Mouse (Mus musculus): Measurements from ENCODE around the gene Sytl2.

Sytl2 gene

GRCm38 (mm10) chr7:90370071-90370851 is 68.2 kb downstream of the Sytl2 start:
- no peak for DNase-seq (ENCODE audit: low spot score)

GRCm38 (mm10) chr7:90372804-90373203 is 70.8 kb downstream of the Sytl2 start:
- no peak for DNase-seq (ENCODE audit: low spot score)

GRCm38 (mm10) chr7:90384411-90384810 is 82.4 kb downstream of the Sytl2 start:
- no peak for DNase-seq (ENCODE audit: low spot score)

DNA sequence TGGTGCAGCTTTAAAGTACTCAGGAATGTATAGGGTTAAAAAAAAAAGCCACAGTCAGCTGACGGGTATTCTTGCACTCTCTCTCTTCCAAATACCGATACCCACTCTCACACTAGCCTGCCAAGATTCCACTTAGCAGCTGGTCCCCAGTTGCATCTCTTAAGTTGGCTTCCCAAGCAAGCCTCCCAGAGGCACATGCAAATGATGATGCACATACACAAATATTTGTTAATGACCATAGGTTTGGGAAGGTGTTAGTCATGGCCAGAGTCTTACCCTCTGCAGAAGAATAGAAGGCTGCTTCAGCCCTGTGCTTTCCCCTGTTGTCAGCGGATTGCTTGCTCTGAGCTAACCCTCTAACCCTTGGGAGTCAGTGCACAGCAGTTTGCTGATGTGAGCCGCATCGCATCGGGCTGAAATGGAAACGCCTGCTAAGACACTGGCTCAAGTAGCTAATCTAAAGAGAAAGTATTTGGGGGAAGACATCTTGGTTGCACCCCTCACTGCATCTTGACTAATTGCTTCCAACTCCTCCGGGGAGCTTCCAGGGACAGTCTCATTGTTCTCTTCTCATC is 84.9 kb downstream of the Sytl2 start:
- no peak for DNase-seq (ENCODE audit: low spot score)

GRCm38 (mm10) chr7:90389765-90390164 is 87.7 kb downstream of the Sytl2 start:
- no peak for DNase-seq (ENCODE audit: low spot score)

DNA sequence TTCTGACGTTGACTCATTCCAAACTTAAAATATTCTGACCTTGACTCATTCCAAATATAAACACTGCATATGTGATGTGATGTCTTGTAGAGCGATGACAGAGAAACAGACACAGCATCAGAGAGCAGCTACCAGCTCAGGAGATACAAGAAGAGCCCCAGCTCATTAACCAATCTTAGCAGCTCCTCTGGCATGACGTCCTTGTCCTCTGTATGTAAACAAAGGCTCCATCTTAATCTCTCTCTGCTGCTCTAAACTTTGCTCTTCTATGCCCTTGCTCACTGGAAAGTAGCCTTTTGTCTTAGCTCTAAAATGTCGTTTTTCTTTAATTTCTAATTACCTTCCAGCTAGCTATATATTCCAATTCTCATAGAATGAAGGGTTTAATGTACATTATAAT is 93.0 kb downstream of the Sytl2 start:
- DNase-seq (ENCODE audit: low spot score) = no peak

GRCm38 (mm10) chr7:90395928-90396327 is 93.9 kb downstream of the Sytl2 start:
- no peak for DNase-seq (ENCODE audit: low spot score)

- DNase-seq (ENCODE audit: low spot score) = no peak
These were observed 107.9 kb downstream of the Sytl2 start for GRCm38 (mm10) chr7:90409934-90410333.

DNA sequence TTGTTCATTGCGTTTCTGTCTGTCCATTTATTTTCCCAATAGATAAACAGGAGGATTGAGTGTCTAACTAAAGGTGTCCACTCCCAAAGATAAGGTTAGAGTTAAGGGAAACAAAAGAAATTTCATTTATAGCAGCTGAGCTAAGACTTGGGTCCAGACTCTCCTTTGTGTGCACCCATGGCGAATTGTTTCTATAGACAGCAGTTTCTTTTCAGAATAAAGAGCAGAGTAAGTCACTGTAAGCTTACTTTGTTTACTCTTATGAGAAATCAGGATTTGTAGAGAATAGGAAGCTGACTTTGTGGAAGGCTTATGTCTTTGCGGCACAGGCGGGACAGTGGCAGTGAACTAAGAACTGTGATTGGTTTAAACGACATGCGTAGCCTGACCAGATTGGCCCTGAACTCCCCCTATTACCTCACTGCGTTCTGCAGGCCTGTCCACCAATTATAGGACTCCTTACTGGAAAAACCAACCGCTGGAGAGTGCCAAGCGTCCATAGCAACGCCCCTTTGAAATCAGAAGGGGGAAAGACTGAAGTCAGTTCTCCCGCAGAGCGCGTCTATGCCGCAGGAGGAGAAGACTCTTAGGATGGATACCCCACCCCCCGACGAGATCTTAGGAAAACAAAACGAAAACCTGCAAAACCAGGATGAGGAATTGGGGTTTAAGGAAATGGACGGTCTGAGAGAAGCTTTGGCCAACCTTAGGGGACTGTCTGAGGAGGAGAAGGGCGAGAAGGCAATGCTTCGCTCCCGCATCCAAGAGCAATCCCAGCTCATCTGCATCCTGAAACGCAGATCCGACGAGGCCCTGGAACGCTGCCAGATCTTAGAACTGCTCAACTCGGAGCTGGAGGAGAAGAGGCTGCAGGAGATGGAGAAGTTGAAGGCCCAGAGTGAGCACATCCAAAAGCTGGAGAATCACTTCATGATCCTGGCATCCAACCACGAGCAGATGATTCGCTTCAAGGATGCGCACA is 124.3 kb downstream of the Sytl2 start, which contains the start of gene Ccdc89:
Ccdc89 (plus strand) TSS at position 558 of the 982 bp plus-strand sequence.
- DNase-seq (ENCODE audit: low spot score) = peak; percentile 81

- no peak for DNase-seq (ENCODE audit: low spot score)
These were observed 125.0 kb downstream of the Sytl2 start for GRCm38 (mm10) chr7:90427006-90427405.

DNA sequence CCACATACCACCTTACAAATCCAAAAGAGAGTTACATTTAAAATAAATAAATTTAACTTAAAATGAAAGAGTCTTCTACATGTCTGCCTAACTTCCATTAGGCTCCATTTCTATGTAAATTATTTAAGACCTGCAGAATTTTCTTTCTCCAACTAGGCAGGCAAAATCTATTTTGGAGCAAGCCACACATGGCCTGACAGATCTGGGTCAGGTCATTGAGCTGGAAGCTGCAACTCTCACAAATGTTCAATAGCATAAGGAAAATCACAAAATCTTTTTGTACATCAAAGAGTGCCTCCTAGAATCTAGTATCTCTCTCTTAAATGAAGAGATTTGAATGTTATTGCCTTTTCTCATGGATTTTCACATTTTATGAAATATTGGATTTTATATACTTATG is 130.2 kb downstream of the Sytl2 start:
- no peak for DNase-seq (ENCODE audit: low spot score)

- no peak for DNase-seq (ENCODE audit: low spot score)
These were observed 138.0 kb downstream of the Sytl2 start for GRCm38 (mm10) chr7:90440044-90440443.

DNA sequence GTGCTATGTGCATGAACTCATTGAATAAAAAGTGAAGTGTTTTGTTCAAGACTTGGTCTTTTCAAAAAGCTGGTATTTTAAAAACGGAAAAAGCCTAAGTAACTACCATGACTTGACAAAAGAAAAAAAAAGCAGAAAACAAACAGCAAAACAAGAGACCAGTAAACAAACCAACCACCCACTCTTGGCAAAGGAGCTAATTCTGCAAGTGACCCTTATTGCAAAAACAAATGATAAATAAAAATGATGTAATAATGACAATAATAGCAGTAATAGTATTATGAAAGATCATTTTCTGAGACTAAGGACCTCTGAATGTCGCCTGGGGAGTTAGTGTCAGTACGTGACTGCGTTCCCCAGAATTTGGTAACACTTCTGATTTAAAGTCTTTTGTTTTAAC is 140.0 kb downstream of the Sytl2 start:
- no peak for DNase-seq (ENCODE audit: low spot score)

- peak; percentile 97 for DNase-seq (ENCODE audit: low spot score)
These were observed 140.5 kb downstream of the Sytl2 start, which contains the start of gene Crebzf for GRCm38 (mm10) chr7:90442518-90443080. Gene Crebzf, plus strand, starts transcription at chr7:90442729.

DNA sequence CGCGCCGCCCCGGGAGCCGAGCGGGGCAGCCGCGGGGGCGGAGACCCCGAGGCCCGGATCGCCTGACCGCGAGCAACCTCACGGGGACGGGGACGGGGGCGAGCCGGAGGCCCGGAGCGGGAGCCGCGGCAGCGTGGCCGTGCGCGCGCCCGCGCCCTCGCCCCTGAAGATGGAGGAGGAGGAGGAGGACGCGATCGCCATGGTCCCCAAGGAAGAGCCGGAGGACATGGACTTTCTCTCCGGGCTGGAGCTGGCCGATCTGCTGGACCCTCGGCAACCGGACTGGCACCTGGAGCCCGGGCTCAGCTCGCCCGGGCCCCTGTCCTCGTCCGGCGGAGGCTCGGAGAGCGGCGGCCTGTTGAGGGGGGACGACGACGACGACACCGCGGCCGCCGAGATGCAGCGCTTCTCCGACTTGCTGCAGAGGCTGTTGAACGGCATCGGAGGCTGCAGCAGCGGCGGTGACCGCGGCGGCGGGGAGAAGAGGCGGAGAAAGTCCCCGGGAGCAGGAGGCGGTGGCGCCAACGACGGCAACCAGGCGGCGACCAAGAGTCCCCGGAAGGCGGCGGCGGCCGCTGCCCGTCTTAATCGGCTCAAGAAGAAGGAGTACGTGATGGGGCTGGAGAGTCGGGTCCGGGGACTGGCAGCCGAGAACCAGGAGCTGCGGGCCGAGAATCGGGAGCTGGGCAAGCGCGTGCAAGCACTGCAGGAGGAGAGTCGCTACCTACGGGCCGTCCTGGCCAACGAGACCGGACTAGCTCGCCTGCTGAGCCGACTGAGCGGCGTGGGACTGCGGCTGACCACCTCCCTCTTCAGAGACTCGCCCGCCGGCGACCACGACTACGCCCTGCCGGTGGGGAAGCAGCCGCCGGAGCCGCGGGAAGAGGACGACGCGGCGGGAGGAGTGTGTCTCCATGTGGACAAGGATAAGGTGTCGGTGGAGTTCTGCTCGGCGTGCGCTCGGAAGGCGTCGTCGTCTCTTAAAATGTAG is 141.3 kb downstream of the Sytl2 start:
- peak; percentile 65 for DNase-seq (ENCODE audit: low spot score)

- no peak for DNase-seq (ENCODE audit: low spot score)
These were observed 142.2 kb downstream of the Sytl2 start for GRCm38 (mm10) chr7:90444206-90444605.

DNA sequence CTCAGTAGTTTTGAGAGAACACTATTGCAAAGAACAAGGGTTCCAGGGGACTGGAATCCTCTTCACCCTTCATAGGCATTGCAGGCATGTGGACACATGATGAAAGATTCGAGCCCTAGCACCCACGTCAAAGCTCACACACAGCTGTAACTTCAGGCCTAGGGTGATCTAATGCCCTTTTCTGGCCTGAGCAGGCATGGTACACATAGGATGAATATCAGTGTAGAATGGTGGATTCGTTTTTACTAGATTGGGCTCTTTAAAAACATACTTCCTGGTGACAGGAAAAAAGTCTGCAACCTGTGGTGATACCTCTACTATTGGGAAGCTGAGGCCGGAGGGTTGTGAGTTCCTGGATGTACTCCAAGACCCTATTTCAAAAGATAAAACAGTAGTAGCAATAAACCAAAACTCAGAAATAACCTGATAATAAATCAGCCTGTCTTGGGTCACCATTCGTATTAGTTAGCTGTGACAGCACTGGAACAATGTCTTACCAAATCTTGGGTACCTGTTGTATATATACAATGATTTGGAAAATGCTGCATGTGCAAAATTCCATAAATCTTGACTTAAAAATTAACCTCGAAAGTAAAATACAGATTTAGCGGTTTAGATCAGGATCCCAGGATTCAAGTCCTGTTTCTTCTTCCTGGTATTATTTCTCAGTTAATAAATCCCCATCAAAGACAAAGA is 154.2 kb downstream of the Sytl2 start:
- DNase-seq (ENCODE audit: low spot score) = no peak

DNA sequence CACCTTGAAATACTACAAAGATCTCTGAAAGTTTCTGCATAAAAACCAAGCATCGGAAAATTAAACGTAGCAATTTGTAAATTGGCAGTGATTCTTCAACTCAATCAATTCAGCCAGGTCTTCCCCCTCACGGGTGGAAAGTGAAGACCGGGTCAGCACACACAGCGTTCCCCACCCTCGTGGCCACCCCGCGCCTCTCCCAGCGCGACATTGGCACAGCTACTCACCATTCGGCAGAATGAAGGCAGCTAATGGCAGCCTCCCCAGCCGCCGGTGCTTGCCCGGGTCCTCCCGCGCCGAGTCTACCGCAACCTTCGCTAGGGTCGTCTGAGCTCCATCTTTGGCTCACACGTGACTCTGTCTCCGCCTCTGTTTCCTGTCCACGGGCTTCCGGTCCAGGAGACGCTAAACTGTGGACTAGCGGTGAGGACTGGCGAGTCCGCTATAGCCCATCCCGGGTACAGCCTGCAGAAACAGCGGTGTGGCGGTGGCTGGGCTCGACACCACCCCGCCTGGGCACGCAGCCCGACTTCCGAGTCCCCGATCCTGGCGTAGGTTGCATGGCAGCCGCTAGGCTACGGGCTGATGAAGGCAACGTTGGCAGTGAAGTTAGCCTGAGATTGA is 154.9 kb downstream of the Sytl2 start, which contains the start of gene Tmem126a:
Tmem126a (minus strand) TSS at position 385 of the 624 bp plus-strand sequence.
- DNase-seq (ENCODE audit: low spot score) = peak; percentile 86

DNA sequence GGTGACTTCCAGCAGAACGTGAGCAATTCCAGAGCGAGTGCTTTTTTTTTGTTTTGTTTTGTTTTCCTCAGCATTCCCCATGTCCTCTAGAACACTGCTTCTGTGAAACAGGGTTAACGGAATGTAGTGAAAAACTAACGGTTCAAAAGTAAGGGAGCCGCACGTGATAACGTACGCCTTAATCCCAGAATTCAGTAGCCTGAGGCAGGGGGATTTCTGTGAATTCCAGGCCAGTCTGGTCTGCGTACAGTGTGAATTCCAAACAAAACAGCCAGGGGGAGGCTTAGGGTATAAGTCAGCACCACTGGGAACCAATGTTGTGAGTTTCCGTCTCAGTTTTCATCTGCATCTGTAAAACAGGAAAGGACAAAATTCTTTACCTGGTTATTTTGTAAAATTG is 155.5 kb downstream of the Sytl2 start:
- peak; percentile 32 for DNase-seq (ENCODE audit: low spot score)
